Mouse (Mus musculus) lung, postnatal 0 days (tissue): ENCODE data around the gene Lenep.

Experiments used
- CTCF ChIP-seq: IDR thresholded peaks from 2 replicates; pipeline ENCODE4 v1.5.1; 2016; ENCODE audit warnings: antibody characterized with exemption, mild to moderate bottlenecking
- EP300 ChIP-seq: IDR thresholded peaks from 2 replicates; pipeline ENCODE4 v1.6.1; 2016; ENCODE audit warnings: antibody characterized with exemption, mild to moderate bottlenecking, control low read depth

DNA sequence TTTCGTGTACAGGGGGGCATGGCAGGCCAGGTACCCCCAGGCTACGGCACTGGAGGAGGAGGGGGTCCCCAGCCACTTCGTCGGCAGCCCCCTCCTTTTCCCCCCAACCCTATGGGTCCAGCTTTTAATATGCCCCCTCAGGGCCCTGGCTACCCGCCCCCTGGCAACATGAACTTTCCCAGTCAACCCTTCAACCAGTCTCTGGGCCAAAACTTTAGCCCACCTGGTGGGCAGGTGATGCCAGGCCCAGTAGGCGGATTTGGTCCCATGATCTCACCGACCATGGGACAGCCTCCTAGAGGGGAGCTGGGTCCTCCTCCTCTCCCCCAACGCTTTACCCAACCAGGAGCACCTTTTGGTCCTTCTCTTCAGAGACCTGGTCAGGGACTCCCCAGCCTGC is 30.0 kb upstream of the Lenep start:
- TF ChIP-seq EP300 (no peak), CTCF (no peak)
